Mouse (Mus musculus): ENCODE measurements around the gene Inca1.

GRCm38 (mm10) chr11:70745636-70746035 is 45.7 kb upstream of the Inca1 start:
- TF ChIP-seq POLR2A (IDR thresholded peaks at IDR 0.05; ENCODE audit: low read depth, low read length) (no peak), CTCF (conservative IDR thresholded peaks at IDR 0.05; ENCODE audit: insufficient read depth, insufficient read length, low read depth, low read length) (no peak)
